Mouse (Mus musculus) kidney, postnatal 0 days (tissue): ENCODE measurements around the gene Xpa. TPM values are rescaled to one million over a fixed set of nuclear protein-coding genes. Genes with fewer than 3 reads are reported as not detected.
A peak's percentile ranks its signal among the peaks of the same experiment; 100 is the strongest.

Experiments used
- ATAC-seq: fragments of 200-750 bp; cut with Nextera tagmentation; replicated peaks from 2 replicates; pipeline ENCODE4 v1.8.0; 2017; ENCODE audit warnings: low read depth, moderate number of reproducible peaks, moderate TSS enrichment, moderate library complexity; ENCODE audit not compliant: low FRiP score
- DNase-seq: peaks from one replicate; pipeline ENCODE4 v3.0.0-alpha.2; 2016; ENCODE audit warnings: low spot score
- H3K27ac ChIP-seq: fragments of 300-500 bp; sonication (generic); 2 replicates; pipeline ENCODE4 v1.5.1; 2014; ENCODE audit warnings: mild to moderate bottlenecking
- H3K27me3 ChIP-seq: fragments of 300-500 bp; sonication (generic); 2 replicates; pipeline ENCODE4 v1.6.1; 2014; ENCODE audit warnings: low read length, mixed read lengths; ENCODE audit not compliant: insufficient read depth
- H3K36me3 ChIP-seq: fragments of 300-500 bp; sonication (generic); 2 replicates; pipeline ENCODE4 v1.6.1; 2014; ENCODE audit warnings: low read length, mixed read lengths; ENCODE audit not compliant: insufficient read depth
- H3K4me1 ChIP-seq: fragments of 300-500 bp; sonication (generic); replicated peaks from 2 replicates; pipeline ENCODE4 v1.6.1; 2014; ENCODE audit warnings: antibody characterized with exemption, low read length, mixed read lengths; ENCODE audit not compliant: insufficient read depth
- H3K4me2 ChIP-seq: fragments of 300-500 bp; sonication (generic); 2 replicates; pipeline ENCODE4 v1.6.1; 2014; ENCODE audit warnings: mild to moderate bottlenecking, low read length, moderate library complexity, mixed read lengths
- H3K4me3 ChIP-seq: fragments of 300-500 bp; sonication (generic); replicated peaks from 2 replicates; pipeline ENCODE4 v1.5.1; 2014; ENCODE audit warnings: low read depth, low read length
- H3K9ac ChIP-seq: fragments of 300-500 bp; sonication (generic); 2 replicates; pipeline ENCODE4 v1.6.1; 2014; ENCODE audit warnings: low read depth, low read length
- H3K9me3 ChIP-seq: fragments of 300-500 bp; sonication (generic); replicated peaks from 2 replicates; pipeline ENCODE4 v1.6.1; 2016; ENCODE audit warnings: low read length, inconsistent platforms, mixed read lengths
- CTCF ChIP-seq: IDR thresholded peaks from 2 replicates; pipeline ENCODE4 v1.5.1; 2016; ENCODE audit warnings: antibody characterized with exemption, low read depth, mild to moderate bottlenecking, moderate library complexity
- WGBS: fragments of 180-500 bp; shearing (Covaris S2); extraction: QIAGEN DNeasy Blood & Tissue Kit; methylation state at CpG from one replicate; pipeline ENCODE4 v1.1.7; 2014; 5-methylcytosine and 5-hydroxymethylcytosine counted together
- polyA plus RNA-seq: library from polyadenylated mRNA; unstranded; fragments of >200 nt; fragmentation: Nextera tagmentation; extraction: Ambion mirVana; gene quantifications from 2 replicates; pipeline ENCODE4 v1.2.1, GENCODE M21; 2015

Xpa gene
- polyA plus RNA-seq, 1 experiment from 2014 or later: 31.9 TPM

- ATAC-seq (no peak), DNase-seq (no peak)
- Histone ChIP-seq H3K27ac (no peak overlapping the region), H3K4me1 (no peaks in the 10 kb centered on the region), H3K9me3 (no peaks in the 10 kb centered on the region), H3K4me2 (no peak overlapping the region), H3K27me3 (no peaks in the 10 kb centered on the region), H3K4me3 (no peak overlapping the region), H3K9ac (no peak overlapping the region), H3K36me3 (peaks cover 72% of the 10 kb centered on the region)
- no peak for TF ChIP-seq CTCF
- 95% methylated on average over 5 of the region's 5 CpGs for WGBS
Measured at GRCm38 (mm10) chr4:46165831-46166230, 30.3 kb downstream of the Xpa start.

GRCm38 (mm10) chr4:46164027-46164426 is 32.1 kb downstream of the Xpa start:
- WGBS: 72% methylated on average over 2 of the region's 2 CpGs
- peaks cover 60% of the 10 kb centered on the region for H3K36me3 ChIP-seq
- no peak for TF ChIP-seq CTCF

GRCm38 (mm10) chr4:46151903-46152544 is 44.1 kb downstream of the Xpa start:
- Histone ChIP-seq H3K4me2 (no peak overlapping the region), H3K4me3 (no peak overlapping the region), H3K9ac (no peak overlapping the region), H3K36me3 (peaks cover 43% of the 10 kb centered on the region), H3K9me3 (no peaks in the 10 kb centered on the region), H3K27ac (no peak overlapping the region), H3K27me3 (no peaks in the 10 kb centered on the region), H3K4me1 (no peaks in the 10 kb centered on the region)
- no peak for TF ChIP-seq CTCF
- ATAC-seq: no peak
- no peak for DNase-seq
- WGBS: 94% methylated on average over 12 of the region's 12 CpGs

More at GRCm38 (mm10) chr4:46164027-46164426, 32.1 kb downstream of the Xpa start:
- Histone ChIP-seq H3K27me3 (no peaks in the 10 kb centered on the region), H3K4me1 (no peaks in the 10 kb centered on the region), H3K4me2 (no peak overlapping the region), H3K27ac (peak overlapping the region; percentile 19; the same call in 1 of the 2 replicates), H3K9ac (no peak overlapping the region), H3K4me3 (no peak overlapping the region), H3K9me3 (no peaks in the 10 kb centered on the region)
- DNase-seq (no peak), ATAC-seq (no peak)

- Histone ChIP-seq H3K36me3 (peaks cover 9% of the 10 kb centered on the region), H3K9ac (no peak overlapping the region), H3K27me3 (no peaks in the 10 kb centered on the region), H3K4me3 (no peak overlapping the region), H3K9me3 (no peaks in the 10 kb centered on the region), H3K4me2 (no peak overlapping the region), H3K4me1 (no peaks in the 10 kb centered on the region), H3K27ac (no peak overlapping the region)
- ATAC-seq (no peak), DNase-seq (no peak)
- no peak for TF ChIP-seq CTCF
- 93% methylated on average over 1 of the region's 1 CpGs for WGBS
Measured at GRCm38 (mm10) chr4:46146881-46147280, 49.2 kb downstream of the Xpa start.

GRCm38 (mm10) chr4:46144323-46144722 is 51.8 kb downstream of the Xpa start:
- Histone ChIP-seq H3K4me1 (peaks cover 7% of the 10 kb centered on the region), H3K4me2 (no peak overlapping the region), H3K36me3 (no peaks in the 10 kb centered on the region; the same call in 1 of the 2 replicates), H3K9ac (no peak overlapping the region), H3K27ac (no peak overlapping the region), H3K4me3 (no peak overlapping the region), H3K9me3 (no peaks in the 10 kb centered on the region), H3K27me3 (no peaks in the 10 kb centered on the region)
- DNase-seq (no peak), ATAC-seq (no peak)
- peak; percentile 50 for TF ChIP-seq CTCF
- WGBS: 80% methylated on average over 3 of the region's 3 CpGs

- under 1% methylated on average over 90 of the region's 90 CpGs for WGBS
Measured at GRCm38 (mm10) chr4:46138287-46139222, 57.6 kb downstream of the Xpa start, which contains the start of the genes Ncbp1 and Tstd2. Ncbp1 (plus strand) TSS chr4:46138613. Tstd2 (minus strand) TSS chr4:46138694.

More at GRCm38 (mm10) chr4:46138287-46139222, 57.6 kb downstream of the Xpa start, which contains the start of the genes Ncbp1 and Tstd2:
- peak within 1 kb of the TSS; percentile 77 for H3K4me2 ChIP-seq
- H3K36me3 ChIP-seq: 0 out of 2 replicates have a peak, but pooled peaks cover 5% of the 10 kb centered on the region
- H3K9me3 ChIP-seq: no peaks in the 10 kb centered on the region
- no peak for TF ChIP-seq CTCF
- peak within 1 kb of the TSS; percentile 82 for H3K9ac ChIP-seq
- H3K4me1 ChIP-seq: peaks cover 16% of the 10 kb centered on the region
- DNase-seq (peak; percentile 95), ATAC-seq (peak; percentile 88)
- H3K27me3 ChIP-seq: no peaks in the 10 kb centered on the region
- H3K4me3 ChIP-seq: peak within 1 kb of the TSS; percentile 85
- H3K27ac ChIP-seq: peak within 1 kb of the TSS; percentile 99
